Mouse (Mus musculus) c-Kit-positive CD71-negative TER-119-negative erythroid progenitor cells, embryonic 14.5 days (primary cell): ENCODE measurements at regions not wholly inside any gene's neighbourhood (a gene's known extent, or its start where the extent isn't known, plus 50 kb on each side); places are given as distances from the start of the nearest gene placed in this dataset.

Source experiments
- DNase-seq: peaks from one replicate; pipeline ENCODE4 v3.0.0-alpha.2; 2013; ENCODE audit warnings: low read depth

- no peak for DNase-seq
Observed at GRCm38 (mm10) chr12:25227736-25228135, 130.8 kb upstream of the Id2 start.

- DNase-seq = no peak
Observed at GRCm38 (mm10) chr12:25224644-25225043, 127.7 kb upstream of the Id2 start.

GRCm38 (mm10) chr12:25224201-25224600 is 127.3 kb upstream of the Id2 start:
- DNase-seq = no peak

- DNase-seq = no peak
Observed at GRCm38 (mm10) chr12:25223539-25223938, 126.6 kb upstream of the Id2 start.

- DNase-seq = no peak
Observed at GRCm38 (mm10) chr12:25220780-25221106, 123.8 kb upstream of the Id2 start.

- DNase-seq = no peak
Observed at GRCm38 (mm10) chr12:25220096-25220779, 123.3 kb upstream of the Id2 start.

GRCm38 (mm10) chr12:25219546-25219945 is 122.6 kb upstream of the Id2 start:
- no peak for DNase-seq

GRCm38 (mm10) chr12:25216792-25217516 is 120.0 kb upstream of the Id2 start:
- DNase-seq = no peak

GRCm38 (mm10) chr12:25215266-25215665 is 118.3 kb upstream of the Id2 start:
- DNase-seq = no peak

GRCm38 (mm10) chr12:25213782-25214478 is 117.0 kb upstream of the Id2 start:
- no peak for DNase-seq

GRCm38 (mm10) chr12:25211331-25211730 is 114.4 kb upstream of the Id2 start:
- no peak for DNase-seq

- DNase-seq = no peak
Observed at GRCm38 (mm10) chr12:25210597-25210996, 113.7 kb upstream of the Id2 start.

- DNase-seq = no peak
Observed at GRCm38 (mm10) chr12:25209333-25209728, 112.4 kb upstream of the Id2 start.

GRCm38 (mm10) chr12:25208670-25209332 is 111.9 kb upstream of the Id2 start:
- DNase-seq = no peak

- no peak for DNase-seq
Observed at GRCm38 (mm10) chr12:25203371-25204067, 106.6 kb upstream of the Id2 start.

GRCm38 (mm10) chr12:25200161-25200560 is 103.2 kb upstream of the Id2 start:
- no peak for DNase-seq

- no peak for DNase-seq
Observed at GRCm38 (mm10) chr12:25197757-25198156, 100.8 kb upstream of the Id2 start.

GRCm38 (mm10) chr12:25196022-25196421 is 99.1 kb upstream of the Id2 start:
- no peak for DNase-seq

GRCm38 (mm10) chr12:25192216-25192615 is 95.3 kb upstream of the Id2 start:
- no peak for DNase-seq

GRCm38 (mm10) chr12:25190360-25190759 is 93.4 kb upstream of the Id2 start:
- peak; percentile 70 for DNase-seq

GRCm38 (mm10) chr12:25189174-25189761 is 92.3 kb upstream of the Id2 start:
- peak; percentile 56 for DNase-seq

- no peak for DNase-seq
Observed at GRCm38 (mm10) chr12:25188556-25188955, 91.6 kb upstream of the Id2 start.
